Mouse (Mus musculus) myocyte (in vitro differentiated cells): ENCODE data around the gene Phb.
"Not testable (repeated sequence)": the region's sequence is repeated elsewhere in the genome, so short reads cannot be mapped to it uniquely, and the experiment has no call there.

Experiments
- CEBPB ChIP-seq: IDR thresholded peaks from 2 replicates; pipeline ENCODE4 v1.6.1; 2011; ENCODE audit warnings: mild to moderate bottlenecking, moderate library complexity; ENCODE audit not compliant: poor library complexity, insufficient read depth, severe bottlenecking
- E2F4 ChIP-seq: IDR thresholded peaks from one replicate; pipeline ENCODE4 v1.6.1; 2011; ENCODE audit warnings: mild to moderate bottlenecking, control low read depth, moderate library complexity; ENCODE audit not compliant: insufficient read depth
- MYOD1 ChIP-seq, 3 experiments: IDR thresholded peaks; one replicate each; pipeline ENCODE4 v1.6.1; 2011; ENCODE audit warnings: control low read depth in 2 of 3, low read depth in 2 of 3, mild to moderate bottlenecking in 2 of 3, moderate library complexity in 1 of 3; ENCODE audit not compliant: insufficient read length in 2 of 3, control insufficient read depth in 1 of 3
- POLR2A ChIP-seq: IDR thresholded peaks from one replicate; pipeline ENCODE4 v1.6.1; 2011; ENCODE audit warnings: low read depth, mild to moderate bottlenecking, control low read depth, moderate library complexity; ENCODE audit not compliant: insufficient read length
- REST ChIP-seq: IDR thresholded peaks from one replicate; pipeline ENCODE4 v1.6.1; 2011; ENCODE audit warnings: mild to moderate bottlenecking, control low read depth, moderate library complexity; ENCODE audit not compliant: insufficient read depth, insufficient read length
- SRF ChIP-seq: IDR thresholded peaks from one replicate; pipeline ENCODE4 v1.6.1; 2011; ENCODE audit warnings: low read depth; ENCODE audit not compliant: control insufficient read depth, insufficient read length
- USF1 ChIP-seq: IDR thresholded peaks from one replicate; pipeline ENCODE4 v1.6.1; 2011; ENCODE audit warnings: low read depth, mild to moderate bottlenecking, control low read depth, moderate library complexity

DNA sequence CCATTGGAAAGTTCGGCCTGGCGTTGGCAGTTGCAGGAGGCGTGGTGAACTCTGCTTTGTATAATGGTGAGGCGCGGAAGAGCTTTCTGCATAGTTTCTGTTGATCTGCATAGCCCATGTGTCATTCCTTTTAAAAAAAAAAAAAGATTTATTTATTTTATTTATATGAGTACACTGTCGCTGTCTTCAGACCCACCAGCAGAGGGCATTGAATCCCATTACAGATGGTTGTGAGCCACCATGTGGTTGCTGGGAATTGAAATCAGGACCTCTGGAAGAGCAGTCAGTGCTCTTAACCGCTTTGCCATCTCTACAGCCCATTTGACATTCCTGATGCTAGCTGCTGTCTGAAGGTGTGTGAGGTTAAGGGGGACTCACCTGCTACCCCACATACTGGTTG is 1.3 kb downstream of the Phb start:
- TF ChIP-seq MYOD1 (IDR thresholded peaks at IDR 0.05; ENCODE audit: control insufficient read depth in 1 of 3, insufficient read length in 2 of 3, low read depth in 2 of 3); POLR2A; USF1; CEBPB; E2F4; REST; SRF: not testable (repeated sequence)
